Mouse (Mus musculus) fat pad, adult 2 months (tissue): ENCODE results near the gene Tcte3.
"Not testable (repeated sequence)": the region's sequence is repeated elsewhere in the genome, so short reads cannot be mapped to it uniquely, and the experiment has no call there.

Source experiments
- DNase-seq: peaks from one replicate; pipeline ENCODE4 v3.0.0-alpha.2; 2011; ENCODE audit warnings: low read depth, low spot score; ENCODE audit errors: extremely low read depth

The Tcte3 gene

DNA sequence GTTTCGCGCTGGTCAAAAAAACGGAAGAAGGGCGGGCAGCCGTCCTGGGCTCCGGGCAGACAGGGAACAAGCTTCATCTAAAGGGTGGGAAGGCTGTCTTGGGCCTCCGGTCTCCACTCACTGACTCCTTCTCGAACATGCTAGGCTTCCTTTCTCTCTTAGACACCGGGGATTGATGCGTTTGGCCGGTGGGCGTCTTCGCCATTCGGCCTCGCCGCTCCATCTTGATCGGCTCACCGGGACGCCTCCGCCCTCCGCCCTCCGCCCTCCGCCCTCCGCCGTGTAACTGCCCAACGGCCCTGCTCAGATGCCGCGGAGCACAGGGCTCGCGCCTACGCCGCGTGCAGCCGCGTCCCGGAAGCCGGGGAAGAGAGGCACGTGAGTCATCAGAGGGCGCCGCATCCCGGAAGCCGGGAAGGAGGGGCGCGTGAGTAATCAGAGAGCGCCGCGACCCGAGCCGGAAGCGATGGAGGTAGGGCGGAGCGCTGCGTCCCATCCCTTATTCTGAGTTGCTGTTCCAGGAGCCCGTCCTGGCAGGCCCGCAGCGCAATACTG lies at the start of gene Tcte3, which contains the start of the genes Ermard and Gm3448:
Gene Tcte3 (minus strand): TSS at position 314 of the 555 bp plus-strand sequence.
Gene Ermard (plus strand): TSS at position 34 of the 555 bp plus-strand sequence.
Gene Gm3448 (minus strand): TSS at position 363 of the 555 bp plus-strand sequence.
- not testable (repeated sequence) for DNase-seq

DNA sequence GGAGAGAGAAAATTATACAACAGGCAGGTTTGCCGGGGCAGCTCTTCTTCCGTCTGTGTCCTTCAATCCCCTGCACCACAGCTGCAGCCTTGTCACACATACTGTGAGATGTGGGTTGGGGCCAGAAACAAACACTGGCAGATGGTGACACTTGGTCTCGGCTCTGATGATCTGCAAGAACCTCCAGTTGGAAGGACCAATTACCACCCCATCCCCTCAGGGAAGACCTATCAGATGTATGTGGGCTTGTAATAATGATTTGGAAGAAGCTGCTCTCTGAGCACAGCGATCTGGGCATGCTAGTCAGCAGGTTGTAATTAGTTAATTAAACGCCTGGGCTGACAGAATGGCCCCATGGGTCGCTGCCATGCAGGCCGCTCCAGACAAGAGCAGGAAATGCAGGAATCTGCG lies 47.3 kb upstream of the Tcte3 start:
- no peak for DNase-seq

DNA sequence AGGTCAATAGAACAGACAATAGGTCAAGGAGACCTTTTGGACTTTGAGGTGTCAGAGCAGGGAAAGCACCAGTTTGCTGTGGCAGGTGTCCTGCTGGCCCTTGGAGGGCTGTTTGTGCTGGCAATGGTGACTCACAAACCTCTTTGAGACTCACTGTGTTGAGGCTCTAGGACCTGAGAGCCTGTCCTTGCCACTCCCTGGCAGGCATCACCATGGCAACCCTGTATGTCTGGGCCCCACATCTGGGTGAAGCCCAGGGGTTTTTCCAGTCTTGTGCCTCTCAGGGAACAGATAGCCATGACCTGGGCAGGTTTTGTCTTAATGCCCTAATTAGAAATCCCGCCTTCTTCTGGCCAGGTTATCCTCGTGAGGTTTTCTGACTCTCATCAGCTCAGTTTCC lies 46.9 kb upstream of the Tcte3 start:
- DNase-seq, result no peak

DNA sequence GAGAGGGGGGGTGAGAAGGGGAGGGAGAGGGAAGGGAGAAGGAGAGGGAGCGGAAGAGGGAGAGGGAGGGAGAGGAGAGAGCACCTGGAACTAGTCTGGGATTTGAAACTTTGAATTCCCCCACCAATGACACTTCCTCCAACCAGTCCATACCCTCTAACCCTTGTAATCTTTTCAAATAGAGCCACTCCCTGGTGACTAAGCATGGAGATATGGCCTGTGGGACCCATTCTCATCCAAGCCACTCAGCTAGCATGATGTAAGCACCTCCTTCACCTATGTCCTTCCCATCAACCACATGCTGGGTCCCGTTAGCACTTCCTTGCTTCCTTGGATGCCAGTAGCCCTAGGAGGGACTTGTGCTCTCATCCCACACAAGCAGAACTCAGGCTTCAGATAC lies 43.7 kb upstream of the Tcte3 start:
- no peak for DNase-seq

DNA sequence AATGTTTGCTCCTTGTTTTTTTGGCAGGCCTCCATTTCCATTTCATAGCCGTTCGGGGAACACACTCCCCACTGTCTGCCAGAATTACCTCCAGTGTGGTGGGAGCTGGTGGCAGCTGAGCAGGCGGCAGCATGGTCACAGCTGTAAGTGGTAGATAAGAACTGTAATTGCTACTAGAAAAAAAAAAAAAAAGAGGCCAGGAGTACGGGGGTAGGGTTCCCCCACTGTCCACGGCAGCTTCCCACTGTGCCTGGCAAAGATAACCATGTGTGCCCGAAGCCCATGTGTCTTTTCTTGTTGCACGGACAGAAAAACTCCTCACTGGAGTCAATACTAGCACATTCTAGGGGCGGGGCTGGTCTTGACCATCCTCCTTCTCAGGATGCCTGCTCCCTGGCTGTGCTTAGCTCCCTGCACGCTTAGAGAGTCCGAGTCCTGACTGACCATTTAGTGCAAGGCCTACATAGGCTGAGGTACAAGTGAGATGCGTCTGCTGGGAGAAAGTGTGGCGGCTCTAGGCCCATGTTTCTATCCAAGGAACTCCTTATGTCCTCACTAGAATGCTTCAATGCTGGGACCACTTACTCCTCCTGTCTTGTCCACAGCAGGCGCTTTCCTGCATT lies 43.0 kb upstream of the Tcte3 start:
- DNase-seq, result no peak

DNA sequence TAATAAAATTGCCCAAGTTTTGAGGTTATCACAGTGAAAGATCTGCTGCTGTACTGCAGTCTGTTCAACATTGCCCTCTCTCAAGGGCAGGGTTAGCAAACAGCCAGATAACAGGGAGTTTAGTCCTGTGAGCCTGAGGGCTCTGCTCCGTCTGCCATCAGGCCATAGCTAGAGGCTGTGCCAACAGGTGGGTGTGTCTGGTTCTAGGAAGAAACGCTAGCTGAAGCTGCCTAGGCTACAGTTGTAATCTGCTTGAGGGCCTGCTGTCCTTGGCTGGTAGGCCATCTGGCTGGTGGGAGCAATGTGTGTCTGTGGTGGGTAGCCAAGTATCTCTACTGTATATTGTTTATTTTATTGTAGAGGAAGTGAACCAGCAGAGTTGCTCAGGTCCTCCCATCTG lies 36.2 kb upstream of the Tcte3 start:
- DNase-seq, result no peak

DNA sequence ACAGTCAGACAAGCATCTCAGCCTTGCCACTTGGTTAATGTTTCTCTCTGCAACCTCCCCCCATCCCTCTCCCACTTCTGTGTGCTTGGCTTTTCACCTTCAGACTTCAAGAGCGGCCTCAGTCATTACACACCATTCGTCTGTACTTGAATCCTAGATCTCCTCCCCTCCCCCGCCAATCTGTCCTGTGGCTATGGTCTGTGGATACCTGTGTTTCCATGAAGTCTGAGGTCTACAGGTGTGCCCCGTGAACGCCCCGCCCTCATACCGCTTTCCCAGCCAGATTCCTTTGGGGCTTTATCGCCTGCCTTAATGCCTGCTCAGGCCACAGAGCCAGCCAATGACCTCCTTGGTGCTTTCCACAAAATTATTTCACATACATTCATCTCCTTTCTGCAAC lies 33.7 kb upstream of the Tcte3 start:
- DNase-seq, result no peak

DNA sequence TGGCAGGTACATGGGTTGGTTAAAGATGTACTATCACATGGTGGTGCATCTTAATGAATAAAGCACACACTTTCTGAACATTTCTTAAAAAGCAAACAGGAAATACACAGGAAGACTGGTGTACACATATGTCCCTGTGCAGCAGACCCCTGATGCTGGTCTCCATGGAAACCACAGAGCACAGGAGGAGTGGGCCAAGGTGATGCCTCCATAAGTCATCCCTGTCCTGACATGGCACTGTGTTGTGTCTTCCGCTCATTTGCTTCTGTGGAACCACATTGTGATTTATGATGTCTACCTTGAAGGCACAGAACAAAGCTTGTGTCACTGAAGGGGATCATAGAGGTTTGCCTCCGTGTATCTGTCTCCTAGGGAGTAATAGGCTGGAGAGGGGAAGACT lies 30.9 kb upstream of the Tcte3 start:
- no peak for DNase-seq

DNA sequence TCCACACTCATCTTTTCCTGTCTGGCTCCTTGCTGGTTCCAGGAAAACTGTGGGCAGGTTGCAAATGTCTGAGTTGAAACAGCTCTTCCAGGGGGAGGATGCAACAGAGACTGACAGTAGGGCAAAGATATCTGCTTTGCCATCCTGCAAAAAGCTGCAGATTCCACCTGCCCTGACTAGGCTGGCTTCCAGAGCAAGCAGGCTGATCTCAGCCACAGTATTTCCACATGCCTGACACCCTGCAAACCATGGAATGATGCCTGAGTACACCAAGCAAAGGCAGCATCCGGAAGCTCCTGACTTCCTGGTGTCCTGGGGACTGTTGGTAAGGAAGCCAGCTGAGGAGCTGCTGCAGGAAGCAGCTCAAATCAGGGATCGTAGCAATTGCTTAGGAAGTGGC lies 27.8 kb upstream of the Tcte3 start:
- DNase-seq, result no peak

DNA sequence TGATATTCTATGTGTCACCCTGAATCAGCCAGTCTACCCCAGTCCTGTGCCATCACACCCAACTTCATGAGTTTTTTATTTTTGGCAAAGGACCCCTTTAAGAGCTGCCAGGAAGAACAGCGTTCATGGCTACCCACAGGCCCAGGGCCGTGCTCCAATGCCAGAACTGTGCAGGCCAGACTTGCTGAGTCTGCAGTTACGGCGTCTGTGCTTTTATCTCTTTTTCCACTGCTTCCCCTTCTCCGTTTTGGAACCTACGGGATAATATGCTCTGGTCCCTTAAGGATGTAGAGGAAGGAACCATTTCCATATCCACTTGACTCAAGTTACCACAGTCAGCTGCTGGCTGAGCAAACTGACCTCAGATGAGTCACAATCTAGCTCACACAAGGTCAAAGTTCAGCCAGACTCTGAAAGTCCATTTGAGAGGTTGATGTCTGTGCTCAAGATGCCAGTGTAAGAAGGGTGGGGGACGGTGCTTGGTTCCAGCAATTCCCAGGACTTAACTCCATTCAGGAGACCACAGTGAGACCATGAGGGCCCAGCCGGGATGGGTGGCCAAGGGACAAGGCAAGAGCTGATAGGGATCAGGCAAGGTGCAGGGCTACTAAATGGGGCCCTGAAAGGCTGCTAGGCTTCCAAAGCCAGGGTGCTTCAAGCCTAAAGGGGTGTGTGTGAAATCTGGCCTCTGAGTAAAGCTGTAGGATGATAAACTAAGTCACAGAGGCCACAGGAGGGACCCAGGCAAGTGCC lies 26.9 kb upstream of the Tcte3 start:
- DNase-seq, result no peak

DNA sequence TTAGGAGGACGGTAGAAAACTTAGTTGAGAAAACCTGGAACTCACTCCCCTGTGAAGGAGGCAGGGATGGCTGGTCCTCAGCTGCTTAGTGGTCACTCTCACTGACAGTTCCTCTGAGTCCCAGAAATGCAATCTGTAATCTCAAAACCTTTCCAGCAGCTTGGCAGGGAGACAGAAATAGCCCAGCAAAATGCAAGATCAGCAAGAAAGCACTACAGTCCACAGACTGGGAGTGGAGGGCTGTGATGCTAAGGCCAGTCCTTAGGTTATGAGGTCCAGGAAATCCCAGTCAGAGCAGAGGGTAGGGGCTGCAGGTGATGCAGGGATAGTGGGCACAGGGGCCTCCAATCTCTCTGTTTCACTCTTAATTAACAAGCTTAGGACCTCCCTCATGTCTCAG lies 25.6 kb upstream of the Tcte3 start:
- DNase-seq, result no peak

DNA sequence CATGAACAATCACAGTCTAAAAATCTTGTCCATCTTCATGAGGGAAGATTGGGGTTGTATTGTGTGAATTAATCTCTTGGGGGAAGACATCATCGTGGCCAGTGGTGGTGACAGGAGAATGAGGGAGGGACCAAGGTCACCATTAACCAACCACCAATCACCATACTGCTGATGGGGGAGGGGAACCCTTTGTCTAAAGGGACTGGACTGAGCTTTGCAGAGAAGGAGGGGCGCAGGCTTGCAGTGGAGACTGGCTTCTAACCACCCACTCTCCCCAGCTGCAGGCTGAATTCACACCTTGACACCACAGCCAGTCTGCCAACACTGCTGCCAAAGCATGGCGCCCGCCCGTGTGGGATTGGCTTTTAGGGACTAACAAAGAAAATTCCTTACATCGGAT lies 24.8 kb upstream of the Tcte3 start:
- no peak for DNase-seq

DNA sequence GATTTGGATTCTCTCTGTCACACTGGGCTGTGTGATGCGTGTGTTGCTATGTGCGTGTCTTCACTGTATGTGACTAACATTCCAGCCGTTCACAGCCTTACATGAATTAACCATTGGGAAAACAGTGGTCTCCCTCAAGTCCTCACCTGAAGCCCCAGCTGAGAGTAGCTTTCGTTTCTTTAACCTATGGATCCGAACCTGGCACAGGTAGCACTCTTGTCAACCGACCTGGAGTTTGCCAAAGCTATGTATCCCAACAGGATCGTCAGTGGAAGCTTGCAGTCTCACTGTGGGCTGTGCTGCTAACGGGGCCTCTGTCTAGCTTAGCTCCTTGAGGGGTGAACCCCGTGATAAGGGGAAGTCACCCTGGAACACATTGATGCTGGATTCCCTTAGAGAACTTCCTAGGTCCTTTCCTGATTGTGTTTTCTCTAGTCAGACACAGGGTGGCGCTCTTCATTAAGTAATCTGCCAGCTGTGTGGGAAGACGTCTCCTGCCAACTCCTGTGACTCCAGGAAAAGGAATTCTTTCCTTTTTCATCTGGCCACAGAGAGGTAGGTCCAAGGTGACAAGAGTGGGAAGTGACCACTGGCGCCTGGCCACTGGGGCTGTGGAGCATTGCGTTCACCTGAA lies 24.2 kb upstream of the Tcte3 start:
- no peak for DNase-seq

DNA sequence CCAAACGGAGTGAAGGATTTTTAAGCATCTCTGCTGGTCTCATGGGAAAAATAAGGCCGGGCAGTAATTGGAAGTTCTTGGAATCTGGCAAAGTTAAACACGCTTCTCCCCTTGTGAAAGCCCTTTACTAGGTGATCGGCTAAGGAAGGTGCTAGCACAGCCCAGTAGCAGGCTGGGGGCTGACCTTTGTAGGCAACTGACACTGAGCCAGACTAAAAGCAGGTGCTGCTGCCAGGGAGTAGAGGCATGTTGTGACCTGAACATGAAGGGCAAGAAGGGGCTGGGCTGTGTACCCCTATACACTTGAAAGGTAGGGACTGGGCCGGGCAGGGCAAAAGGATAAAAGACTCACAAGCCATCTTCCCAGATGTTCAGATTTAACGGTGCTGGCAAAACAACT lies 19.1 kb upstream of the Tcte3 start:
- DNase-seq, result no peak

DNA sequence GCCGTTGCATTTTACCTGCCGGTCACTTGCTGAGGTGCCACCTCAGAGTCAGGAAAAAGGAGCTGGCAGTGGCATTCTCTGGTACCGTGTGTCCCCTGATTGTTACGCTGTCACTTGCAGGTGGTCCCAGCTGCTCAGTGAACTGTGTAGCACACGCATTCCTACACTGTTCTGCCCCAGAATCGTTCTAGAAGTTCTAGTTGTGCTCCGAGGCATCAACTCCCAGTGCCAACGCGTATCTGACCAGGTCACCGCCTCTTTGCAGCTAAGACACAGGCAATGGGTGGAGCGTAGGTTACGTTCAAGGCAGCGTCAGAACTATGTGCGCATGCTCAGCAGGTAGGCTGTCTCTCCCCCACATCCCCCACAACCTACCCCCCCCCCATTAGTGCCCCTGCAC lies 18.4 kb upstream of the Tcte3 start:
- DNase-seq, result no peak

DNA sequence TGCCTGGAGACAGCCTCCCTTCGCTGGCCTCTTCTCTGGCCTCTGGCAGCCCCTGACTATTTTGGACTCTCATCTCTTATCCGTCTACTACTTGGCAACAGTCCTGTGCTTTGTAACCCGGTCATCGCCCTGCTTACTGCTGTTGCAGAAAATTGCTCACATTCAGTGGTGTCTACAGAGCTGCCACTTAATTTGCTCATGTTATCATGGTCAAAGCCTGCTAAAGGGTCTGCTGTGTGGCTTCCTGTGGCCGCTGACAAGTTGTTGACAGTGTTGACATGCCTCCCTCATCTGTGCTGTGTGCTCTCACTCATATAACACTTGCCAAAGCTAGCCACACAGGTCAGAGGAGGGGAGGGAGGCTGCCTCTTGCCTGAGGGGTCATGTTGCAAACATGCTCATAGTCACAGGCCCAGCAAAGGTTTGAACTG lies 16.9 kb upstream of the Tcte3 start:
- no peak for DNase-seq

DNA sequence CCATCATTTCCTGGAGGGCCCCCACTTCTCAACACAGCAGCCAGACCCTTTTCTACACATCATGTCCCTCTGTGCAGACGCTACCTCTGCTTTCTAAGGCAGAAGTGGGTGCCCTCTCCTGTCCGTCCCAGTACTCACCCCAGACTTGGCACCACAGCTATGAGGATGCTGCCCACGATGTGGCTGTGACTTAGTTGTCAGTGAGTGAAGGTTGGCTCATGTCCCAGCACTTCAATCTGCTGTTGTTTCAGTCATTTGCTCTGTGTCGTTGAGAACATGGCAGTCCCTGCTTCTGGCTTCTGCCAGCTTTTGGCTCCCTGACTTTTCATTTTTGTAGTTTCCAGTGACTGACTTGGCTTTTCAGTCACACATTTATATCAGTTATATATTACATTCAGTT lies 14.6 kb upstream of the Tcte3 start:
- DNase-seq, result no peak

DNA sequence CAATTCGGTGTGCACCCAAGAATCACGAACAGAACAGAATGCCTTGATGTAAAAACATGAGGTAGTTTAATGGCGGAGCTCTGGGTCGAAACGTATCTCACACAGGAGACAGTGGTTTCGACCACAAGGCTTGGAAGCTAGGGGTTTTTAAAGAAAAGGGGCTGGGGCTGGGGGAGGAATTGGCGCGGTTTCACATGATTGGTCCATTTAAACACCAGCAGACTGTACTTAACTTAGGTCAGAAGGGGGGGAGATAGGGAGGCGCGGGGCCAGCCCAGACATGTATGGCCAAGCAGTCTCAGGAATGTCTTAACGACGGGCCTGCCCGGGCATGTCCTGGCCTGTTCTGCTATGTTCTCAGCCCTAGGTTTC lies 12.5 kb upstream of the Tcte3 start:
- not testable (repeated sequence) for DNase-seq

DNA sequence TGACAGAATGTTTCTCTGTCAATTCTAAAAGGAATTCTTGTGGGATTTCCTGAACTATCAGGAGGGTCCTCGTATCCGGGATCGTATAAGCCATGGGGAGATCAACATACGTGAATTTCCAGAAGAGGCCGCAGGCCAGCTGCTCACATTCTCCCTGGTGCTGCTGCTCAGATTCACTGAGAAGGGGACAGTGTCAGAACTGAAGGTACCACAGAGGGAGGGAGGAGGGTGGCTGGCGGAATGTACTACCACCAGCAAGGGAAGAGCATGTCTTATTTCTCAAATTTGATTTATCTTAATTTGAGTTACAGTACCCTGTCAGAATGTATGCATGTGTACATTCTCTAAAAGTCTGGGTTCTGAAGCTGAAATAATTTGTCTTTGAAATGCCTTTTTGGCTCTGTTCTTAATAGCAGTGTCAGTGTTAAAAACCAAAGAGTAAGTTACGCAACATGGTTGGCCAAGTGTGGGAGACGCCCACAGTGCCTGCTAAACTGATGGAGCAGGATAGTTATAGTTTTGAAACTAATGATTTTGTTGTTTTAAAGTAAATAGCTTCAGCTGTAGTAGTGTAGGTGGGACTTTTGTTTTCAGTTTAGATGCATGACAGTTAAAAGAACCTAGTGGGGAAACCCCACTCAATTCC lies 12.0 kb upstream of the Tcte3 start:
- not testable (repeated sequence) for DNase-seq

DNA sequence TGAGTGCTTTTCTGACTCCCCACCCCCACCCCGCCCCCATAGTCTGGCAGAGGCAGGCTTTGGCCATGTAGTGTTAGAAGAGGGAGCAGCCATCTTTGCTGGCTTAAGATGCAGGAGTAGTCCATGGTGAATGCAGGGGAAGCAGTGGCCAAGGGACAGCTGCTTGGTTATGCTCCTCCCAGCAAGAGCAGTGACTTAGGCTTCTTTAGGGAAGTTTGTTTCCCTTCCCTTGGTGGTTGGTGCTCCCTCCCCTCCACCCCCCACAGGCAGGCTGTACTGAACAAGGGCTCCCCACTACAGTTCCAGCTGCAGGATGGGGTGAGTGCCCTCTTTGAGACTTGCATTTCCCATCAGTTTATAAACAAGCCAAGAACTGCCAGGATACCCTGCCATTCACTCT lies 11.5 kb upstream of the Tcte3 start:
- not testable (repeated sequence) for DNase-seq

DNA sequence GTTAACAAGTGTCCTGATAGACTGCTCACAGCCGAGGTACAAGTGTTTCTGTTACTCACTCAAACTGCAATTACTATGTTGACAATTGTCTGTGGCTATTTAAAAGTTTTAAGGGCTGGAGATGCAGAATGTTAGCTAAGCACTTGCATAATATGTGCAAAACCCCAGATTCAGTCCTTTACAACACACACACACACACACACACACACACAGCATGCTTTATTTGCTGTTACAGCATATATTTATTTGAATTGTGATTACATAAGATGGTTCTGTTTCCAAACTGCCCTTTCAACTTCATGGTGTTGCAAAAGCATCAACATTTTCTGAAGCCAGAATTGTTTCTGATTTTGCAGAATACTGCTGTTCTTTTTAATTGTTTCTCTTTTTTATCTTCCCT lies 9.1 kb upstream of the Tcte3 start:
- not testable (repeated sequence) for DNase-seq
